Mouse (Mus musculus) CH12.LX (cell line): Measurements from ENCODE around the gene Crygf.

Experiments used
- CHD2 ChIP-seq: IDR thresholded peaks from 2 replicates; pipeline ENCODE4 v1.6.1; 2011; ENCODE audit warnings: low read length, improper control_type of control experiment
- CTCF ChIP-seq, 2 experiments: IDR thresholded peaks in 1 of 2; conservative IDR thresholded peaks in 1 of 2; 2 replicates each; pipeline ENCODE4 v1.5.1; 2011 to 2012; ENCODE audit warnings: low read depth in 2 of 2, low read length in 2 of 2, improper control_type of control experiment in 1 of 2, inconsistent platforms in 1 of 2, mild to moderate bottlenecking in 1 of 2, moderate library complexity in 1 of 2
- EP300 ChIP-seq: IDR thresholded peaks from 2 replicates; pipeline ENCODE4 v1.6.1; 2011; ENCODE audit warnings: low read length, improper control_type of control experiment
- JUND ChIP-seq: conservative IDR thresholded peaks from 2 replicates; pipeline ENCODE4 v1.6.1; 2011; ENCODE audit warnings: low read depth, low read length, improper control_type of control experiment
- MAFK ChIP-seq: IDR thresholded peaks from 2 replicates; pipeline ENCODE4 v1.6.1; 2011; ENCODE audit warnings: low read length, improper control_type of control experiment; ENCODE audit not compliant: insufficient replicate concordance
- MAX ChIP-seq: IDR thresholded peaks from 2 replicates; pipeline ENCODE4 v1.6.1; 2011; ENCODE audit warnings: low read length, improper control_type of control experiment
- MEF2A ChIP-seq: IDR thresholded peaks from 2 replicates; pipeline ENCODE4 v1.6.1; 2014; ENCODE audit warnings: low read depth, mild to moderate bottlenecking, inconsistent platforms, low read length, improper control_type of control experiment, borderline replicate concordance
- MXI1 ChIP-seq: IDR thresholded peaks from 2 replicates; pipeline ENCODE4 v1.6.1; 2011; ENCODE audit warnings: mild to moderate bottlenecking, low read depth, low read length, improper control_type of control experiment
- POLR2A ChIP-seq: IDR thresholded peaks from 2 replicates; pipeline ENCODE4 v1.6.1; 2011; ENCODE audit warnings: low read depth, mild to moderate bottlenecking, improper control_type of control experiment, low read length
- POLR2AphosphoS2 ChIP-seq: IDR thresholded peaks from 2 replicates; pipeline ENCODE4 v1.6.1; 2011; ENCODE audit warnings: low read depth, low read length, improper control_type of control experiment
- TBP ChIP-seq: conservative IDR thresholded peaks from 2 replicates; pipeline ENCODE4 v1.6.1; 2011; ENCODE audit warnings: low read depth, low read length, improper control_type of control experiment
- TCF12 ChIP-seq: IDR thresholded peaks from 2 replicates; pipeline ENCODE4 v1.6.1; 2014; ENCODE audit warnings: low read depth, mild to moderate bottlenecking, inconsistent platforms, low read length, improper control_type of control experiment
- ZMIZ1 ChIP-seq: IDR thresholded peaks from 2 replicates; pipeline ENCODE4 v1.6.1; 2012; ENCODE audit warnings: low read depth, mild to moderate bottlenecking, inconsistent platforms, low read length, improper control_type of control experiment

DNA sequence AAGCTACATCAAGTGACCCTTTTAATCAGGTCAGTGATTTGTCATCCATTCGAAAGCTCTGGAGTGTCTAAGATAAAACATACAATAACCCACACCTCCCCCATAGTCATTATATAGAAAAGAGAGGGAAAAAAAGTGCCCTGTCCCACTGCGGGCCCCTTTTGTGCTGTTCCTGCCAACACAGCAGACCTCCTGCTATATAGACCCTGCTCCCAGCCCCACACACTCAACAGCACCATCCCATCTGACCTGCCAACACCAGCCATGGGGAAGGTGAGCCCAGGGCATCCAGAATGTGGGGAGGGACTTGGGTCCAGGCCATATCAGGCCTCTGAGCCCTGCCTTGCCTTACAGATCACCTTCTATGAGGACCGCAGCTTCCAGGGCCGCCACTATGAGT lies at the start of gene Crygf:
- TF ChIP-seq JUND (no peak), CHD2 (no peak), CTCF (conservative IDR thresholded peaks at IDR 0.05 in 1 of 2, IDR thresholded peaks at IDR 0.05 in 1 of 2; ENCODE audit: low read depth in 2 of 2, low read length in 2 of 2) (no peak), POLR2A (no peak), MAFK (no peak), MXI1 (no peak), ZMIZ1 (no peak), EP300 (no peak), POLR2AphosphoS2 (no peak), TCF12 (no peak), MAX (no peak), TBP (no peak), MEF2A (no peak)
